Mouse (Mus musculus) left cerebral cortex, adult 18-20 months (tissue): Measurements from ENCODE around the gene Mum1. TPM values are rescaled to one million over a fixed set of nuclear protein-coding genes. Genes with fewer than 3 reads are reported as not detected.

Source experiments
- DNase-seq, 2 experiments: peaks; one replicate each; pipeline ENCODE4 v3.0.0; 2021 to 2022; ENCODE audit warnings: low spot score in 2 of 2, mixed read lengths in 1 of 2
- total RNA-seq, 2 experiments: library from RNA; stranded (reverse); gene quantifications; 2 replicates each; pipeline ENCODE4 v1.2.3; 2021

The Mum1 gene
- total RNA-seq, 2 experiments from 2014 or later: 32.2 to 39.3 TPM

DNA sequence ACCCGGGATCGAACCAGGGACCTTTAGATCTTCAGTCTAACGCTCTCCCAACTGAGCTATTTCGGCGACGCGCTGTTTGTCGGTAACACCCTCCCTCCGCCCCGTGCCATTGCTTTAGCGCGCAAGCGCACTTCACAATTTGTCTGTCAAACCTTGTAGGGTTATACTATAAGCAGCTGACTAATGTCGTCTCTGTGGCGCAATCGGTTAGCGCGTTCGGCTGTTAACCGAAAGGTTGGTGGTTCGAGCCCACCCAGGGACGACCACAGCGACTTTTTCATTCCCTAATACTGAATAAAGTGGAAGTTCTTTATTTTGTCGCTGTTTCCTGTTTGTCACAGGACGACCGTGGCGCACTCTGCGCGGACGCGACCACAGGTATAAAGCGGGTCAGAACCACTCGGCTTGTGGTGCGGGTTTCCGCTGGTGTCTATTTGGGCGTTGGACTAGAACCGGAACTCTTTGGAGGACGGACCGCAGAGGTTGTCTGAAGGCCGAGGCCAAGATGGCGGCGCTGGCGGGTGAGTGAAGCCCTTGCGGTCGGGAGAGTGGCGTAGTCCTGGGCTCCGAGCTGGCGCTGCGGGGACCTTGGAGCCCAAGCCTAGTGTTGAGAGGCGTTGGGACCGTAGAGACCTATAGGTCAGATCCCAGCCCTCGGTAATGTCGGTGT is 22.9 kb downstream of the Mum1 start, which contains the start of gene Ndufs7:
Ndufs7 (plus strand) TSS at position 151 of the 670 bp plus-strand sequence.
- peak; percentile 94 to 95 for DNase-seq

DNA sequence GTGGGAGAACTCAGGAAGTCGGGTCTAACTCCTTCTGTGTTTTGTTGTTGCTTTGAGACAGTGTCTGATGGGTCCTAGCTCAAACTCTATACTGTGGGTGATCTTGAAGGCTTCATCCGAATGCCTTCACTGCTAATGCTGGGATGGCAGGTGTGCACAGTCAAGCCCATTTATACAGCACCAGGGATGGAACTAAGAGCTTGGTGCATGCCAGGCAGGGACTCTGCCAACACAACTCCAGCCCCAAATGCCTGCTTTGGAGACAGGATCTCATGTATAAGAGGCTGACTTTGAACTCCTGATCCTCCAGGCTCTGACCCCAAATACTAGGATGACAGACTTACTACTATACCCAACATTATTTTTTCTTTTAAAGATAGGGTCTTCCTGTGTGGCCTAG is 23.8 kb downstream of the Mum1 start:
- DNase-seq: no peak

DNA sequence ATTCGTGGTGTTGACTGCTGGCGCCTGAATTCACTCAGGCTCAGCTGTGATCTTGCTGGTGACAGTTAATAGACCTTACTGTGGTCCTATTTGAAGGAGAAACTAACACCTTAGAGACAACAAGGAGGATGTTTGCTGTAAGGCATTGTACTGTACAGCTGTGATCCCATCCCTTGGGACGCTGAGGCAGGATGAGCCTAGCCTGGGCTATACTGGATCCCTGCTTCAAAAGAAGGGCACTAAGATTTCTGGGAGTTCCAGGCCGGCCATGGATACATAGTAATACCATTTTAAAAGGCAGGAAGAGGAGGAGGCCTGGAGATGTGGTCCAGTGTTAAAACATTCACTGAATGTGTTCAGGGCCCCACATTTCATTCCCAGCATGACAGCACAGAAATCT is 24.3 kb downstream of the Mum1 start:
- no peak for DNase-seq

DNA sequence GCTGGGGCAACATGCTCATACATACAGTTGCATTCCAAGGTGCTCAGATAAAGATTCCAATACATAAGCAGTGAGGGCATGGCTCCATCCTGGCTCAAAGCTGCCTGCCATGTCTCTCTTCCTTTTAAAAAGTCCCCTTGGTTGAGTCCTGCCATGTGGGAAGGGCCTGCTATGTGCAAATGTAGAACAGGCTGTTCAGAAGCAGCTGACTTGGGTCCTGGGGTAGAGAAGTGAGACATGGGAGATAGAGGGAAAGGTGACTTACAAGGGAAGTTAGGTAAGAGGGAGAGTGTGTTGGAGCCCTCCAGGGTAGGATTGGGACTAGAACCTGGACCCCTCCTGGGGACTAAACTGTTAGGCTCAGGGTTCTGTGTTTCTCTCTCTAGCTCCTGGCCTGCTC is 25.8 kb downstream of the Mum1 start:
- DNase-seq: no peak

DNA sequence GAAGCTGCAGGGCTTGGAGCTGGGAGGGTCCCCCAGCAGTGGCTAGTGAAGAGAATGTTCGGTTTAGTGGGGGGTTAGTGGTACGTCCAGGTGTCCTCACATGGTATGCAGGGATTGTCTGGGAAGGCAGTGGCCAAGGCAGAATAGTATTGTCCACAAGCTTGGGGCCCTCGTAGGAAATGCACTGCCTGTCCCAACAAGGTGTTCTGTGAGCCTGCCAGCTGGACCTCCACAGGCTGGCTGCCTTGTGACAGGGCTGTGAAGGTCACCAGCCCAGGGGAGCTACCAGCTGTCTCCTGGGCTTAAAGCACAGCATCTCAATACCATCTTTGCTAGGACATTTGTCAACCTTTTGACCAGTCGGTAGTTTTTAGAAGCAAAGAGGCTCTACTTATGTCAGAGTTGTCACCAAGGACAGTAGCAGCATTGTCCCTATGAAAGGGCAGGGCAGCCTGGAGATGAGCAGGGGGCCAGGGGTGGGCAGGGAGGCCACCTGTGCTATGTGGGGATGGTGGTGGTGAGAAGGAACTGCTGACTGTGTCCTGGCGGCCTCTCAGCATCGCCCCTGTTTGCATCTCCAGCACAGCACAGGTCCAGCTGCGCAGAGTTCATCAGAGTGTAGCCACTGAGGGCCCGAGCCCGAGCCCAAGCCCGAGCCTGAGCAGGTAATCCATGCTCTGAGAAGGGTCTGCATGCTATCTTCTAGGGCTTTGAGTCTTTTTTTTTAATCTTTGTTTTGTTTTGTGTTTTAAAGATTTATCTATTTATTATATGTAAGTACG is 26.4 kb downstream of the Mum1 start:
- no peak for DNase-seq

DNA sequence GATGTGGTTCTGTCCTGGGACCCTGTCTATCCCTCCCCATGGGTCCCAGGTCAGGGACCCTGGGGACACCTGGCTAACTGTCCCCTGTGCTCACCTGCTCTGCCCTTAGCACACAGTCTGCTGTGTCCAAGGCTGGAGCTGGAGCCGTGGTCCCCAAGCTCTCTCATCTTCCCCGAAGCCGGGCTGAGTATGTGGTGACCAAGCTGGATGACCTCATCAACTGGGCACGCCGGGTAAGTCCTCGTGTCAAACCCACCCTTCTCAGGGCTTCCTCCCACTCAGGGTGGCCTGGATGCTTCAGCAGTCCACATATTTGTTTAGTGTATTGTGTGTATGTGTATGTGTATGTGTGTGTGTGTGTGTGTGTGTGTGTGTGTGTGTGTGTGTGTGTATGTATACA is 27.3 kb downstream of the Mum1 start:
- no peak for DNase-seq

DNA sequence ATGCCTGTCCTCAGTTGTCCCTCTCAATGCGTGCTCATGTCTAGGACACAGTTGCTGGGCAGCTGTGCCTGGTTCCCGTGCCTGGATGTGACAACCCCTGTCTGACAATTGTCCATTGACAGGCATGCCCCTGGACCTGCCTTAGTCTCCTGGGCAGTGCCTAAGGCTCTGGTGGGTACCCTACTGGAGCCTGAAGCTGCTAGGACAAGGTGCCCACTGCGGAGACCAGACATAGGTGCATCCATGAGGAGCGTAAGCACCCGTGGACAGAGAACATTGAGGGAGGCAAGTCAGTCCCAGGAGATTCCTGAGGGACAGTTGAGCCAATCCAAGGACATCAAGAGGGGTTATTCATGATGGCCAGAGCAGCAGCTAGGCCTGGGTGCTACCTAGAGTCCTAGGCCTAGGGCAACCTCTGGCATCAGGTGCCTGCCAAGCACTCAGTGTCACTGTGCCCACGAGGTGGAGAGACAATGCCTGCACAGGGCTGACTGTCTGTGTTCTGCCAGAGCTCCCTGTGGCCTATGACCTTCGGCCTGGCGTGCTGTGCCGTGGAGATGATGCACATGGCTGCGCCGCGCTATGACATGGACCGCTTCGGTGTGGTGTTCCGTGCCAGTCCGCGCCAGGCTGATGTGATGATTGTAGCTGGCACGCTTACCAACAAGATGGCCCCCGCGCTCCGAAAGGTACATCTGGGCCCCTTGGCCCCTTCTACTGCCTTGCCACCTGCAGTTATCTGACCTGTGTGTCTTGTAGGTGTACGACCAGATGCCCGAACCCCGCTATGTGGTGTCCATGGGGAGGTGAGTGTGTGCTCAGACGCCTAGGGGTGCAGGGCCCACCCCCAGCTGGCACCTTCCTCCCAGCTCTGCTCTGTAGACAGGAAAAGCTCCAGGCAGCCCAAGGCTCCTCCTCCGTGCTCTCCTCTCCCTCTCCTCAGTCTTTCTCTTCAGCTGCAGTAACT is 28.4 kb downstream of the Mum1 start:
- no peak for DNase-seq

DNA sequence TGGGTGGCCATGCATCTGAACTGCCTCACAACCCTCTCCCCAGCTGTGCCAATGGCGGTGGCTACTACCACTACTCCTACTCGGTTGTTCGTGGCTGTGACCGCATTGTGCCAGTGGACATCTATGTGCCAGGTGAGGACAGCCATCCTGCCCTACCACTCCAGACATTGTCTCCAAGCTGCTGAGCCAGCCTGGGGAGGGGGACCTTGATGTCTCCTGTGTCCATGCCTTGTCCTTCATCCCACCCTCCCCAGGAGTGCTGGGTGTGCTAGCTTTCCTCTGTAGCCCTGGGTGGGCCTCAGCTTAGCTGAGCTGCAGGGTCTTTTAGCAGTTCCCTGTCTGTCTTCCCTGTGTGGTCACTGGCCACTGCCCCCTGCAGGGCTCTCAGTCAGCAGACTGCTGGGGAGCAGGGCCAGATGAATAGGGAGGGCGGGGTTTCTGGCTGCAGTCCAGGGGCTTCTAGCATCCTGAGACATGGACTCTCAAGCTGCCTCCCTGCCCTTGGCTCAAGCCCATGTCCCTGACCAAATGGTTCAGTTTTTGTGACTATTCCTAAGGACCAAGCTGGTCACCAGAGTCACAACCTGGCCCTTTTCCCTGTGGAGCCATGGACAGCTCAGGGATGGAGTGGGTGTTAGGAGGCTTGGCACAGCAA is 29.8 kb downstream of the Mum1 start:
- DNase-seq: no peak

DNA sequence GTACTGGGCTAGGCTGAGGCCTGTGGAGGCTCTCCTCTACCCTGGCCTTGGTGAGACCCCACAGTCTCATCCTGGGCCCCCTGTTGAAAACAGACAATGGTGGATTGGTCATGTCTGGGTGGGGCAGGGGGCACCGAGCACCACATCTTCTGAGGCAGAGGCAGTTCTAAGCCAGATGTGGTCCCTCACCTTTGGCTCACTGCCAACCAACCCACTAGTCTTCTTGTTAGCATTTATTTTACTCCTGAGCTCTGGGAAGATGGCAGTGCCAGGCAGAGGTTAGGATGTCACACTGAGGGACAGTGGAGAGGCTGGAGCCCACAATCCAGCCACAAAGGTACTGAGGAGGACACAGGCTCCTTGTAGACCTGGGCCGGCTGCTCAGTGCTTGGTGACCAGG is 31.7 kb downstream of the Mum1 start:
- no peak for DNase-seq

DNA sequence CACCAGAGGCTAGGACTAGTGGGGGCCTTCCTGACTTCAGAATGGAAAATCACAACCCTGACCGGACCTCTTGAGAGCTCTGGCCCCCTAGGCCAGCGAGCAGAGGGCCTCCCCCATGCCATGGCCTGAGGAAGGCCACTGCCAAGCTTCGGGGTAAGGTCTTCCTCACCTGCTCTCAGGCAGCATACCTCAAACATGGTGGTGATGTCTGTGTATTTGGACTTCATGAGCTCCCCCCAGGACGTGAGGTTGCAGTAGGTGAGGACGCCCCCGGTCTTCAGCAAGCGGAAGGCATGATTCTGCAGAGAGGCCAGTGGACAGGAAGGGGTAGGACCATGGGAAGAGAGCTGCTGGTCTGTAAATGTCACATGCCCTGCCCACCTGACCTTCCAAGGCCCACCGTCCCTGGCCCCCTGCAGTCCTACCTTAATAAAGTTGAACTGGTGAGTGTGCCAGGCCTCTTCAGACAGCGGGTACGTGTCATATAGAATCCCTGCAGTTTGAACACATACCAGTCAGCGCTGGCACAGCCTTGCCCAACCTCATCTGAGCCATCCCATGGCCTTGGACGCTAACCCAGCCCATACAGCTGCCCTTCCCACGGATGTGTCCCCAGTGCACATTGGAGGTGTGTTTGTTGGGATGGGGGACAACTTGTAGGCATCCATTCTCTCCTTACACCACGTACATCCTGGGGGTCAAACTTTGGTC is 32.7 kb downstream of the Mum1 start:
- no peak for DNase-seq

DNA sequence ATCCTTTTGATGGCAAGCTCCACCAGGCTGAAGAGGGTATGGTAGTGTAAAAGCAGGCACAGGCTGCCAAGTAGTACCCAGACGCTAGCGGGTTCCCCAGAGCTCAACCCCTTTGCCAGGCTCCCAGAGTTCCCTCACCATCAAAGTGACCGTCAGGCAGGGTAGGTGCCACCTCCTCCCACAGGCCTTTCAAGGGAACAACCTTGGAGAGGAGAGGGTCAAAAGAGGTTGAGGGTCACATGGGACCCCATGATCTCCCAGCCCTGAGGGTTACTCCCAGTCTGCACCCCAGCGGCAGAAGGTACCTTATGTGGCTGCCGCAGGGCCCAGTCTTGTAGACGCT is 33.2 kb downstream of the Mum1 start:
- DNase-seq: no peak

DNA sequence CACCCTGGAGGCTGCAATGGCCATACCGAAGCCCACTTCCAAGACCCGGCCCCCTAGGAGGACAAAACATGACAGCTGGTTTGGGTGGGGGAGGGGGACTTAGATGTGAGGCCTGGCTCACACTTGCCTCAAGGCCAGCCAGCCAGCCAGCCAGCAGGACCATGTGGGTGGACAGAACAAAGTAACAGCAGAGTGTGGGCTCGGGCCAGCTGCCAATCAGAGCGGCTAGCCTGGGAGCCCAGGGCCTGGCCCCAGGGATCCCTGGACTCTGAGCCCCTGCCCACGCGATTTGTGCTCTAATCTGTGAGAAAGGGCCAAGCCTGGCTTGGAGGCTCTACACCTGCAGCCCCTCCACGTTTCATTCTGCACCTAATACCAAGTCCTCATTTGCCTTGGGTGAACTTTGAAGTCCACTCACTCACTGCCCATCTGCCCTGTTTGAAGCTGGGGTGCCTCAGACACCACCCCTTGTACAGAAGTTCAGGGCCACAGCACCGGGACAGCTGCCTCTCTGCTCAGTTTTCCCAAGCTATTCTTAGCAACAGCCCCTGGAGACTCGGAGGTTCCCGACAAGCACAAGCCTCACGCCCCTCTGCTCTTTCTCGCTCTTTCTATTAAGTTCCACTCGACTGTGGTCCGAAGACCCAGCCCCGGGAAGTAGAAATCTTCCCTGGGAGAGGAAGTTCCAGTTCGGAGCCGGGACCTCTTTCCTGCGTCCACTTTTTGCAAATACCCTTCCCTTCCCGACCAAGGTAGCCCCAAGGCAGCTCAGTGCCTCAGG is 33.8 kb downstream of the Mum1 start:
- peak; percentile 69 to 78 for DNase-seq

DNA sequence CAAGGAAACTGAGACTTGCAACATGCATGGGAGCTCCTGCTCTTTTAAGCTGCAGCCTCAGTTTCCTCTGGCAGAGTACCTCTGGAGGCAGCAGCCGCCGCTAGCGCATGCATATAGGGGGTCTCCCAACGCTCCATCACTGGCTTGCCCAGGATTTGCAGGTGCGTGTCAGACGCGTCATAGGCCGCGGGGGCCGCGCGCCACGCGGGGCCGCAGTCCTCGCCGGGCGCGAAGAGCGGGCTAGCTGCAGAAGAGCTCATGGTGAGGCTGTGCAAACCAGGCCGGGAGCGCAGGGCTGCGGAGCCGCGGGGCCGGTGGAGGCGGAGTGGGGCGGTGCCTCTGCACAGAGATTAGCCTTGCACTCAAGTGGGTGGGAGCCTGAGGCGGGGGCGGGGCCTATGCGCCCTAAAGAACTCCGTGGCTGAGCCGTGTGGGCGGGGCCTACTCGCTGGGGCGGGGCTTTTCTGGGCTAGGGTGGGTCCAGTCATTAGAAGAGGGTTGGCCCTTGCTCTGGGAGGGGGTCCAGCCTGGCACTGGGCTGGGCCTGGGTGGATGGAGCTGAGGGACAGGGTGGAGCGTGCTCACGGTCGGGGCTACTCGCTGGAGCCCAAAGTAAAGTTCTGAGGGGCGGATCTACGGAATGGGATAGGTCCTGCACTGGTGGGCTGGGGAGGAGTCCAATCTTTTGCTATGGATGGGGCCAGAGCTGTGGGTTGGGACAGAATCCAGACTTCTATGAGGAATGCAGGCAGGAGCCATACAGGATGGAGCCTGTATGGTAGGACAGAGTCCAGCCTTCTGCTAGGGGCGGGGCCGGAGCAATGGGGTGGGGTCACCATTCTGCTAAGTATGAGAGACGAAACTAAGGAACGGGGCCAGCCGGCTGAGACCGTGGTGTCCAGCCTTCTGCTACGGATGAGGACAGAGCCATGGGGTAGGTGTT is 34.7 kb downstream of the Mum1 start, which contains the start of the genes Gamt and Dazap1:
Gamt (minus strand) TSS at position 371 of the 943 bp plus-strand sequence.
Dazap1 (plus strand) TSS at position 845 of the 943 bp plus-strand sequence.
- peak; percentile 89 to 91 for DNase-seq

DNA sequence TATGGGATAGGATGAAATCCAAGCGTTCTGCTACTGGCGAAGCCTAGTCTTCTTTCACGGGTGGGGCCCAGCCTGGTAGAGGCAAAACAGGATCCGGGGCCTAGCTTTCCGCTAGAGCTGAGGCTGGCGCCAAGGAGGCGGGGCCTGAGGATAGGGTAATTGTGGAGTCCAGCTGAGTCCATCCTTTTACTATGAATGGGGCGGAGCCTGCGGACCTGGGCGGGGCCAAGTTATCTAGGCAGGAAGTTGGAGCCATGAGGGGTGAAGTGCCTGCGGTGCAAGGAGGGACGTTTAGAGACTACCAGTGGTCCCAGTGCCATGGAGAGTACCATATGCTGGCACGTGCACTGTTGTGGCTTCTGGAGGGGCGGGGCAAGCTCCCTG is 35.3 kb downstream of the Mum1 start:
- DNase-seq: peak; percentile 84 to 86

DNA sequence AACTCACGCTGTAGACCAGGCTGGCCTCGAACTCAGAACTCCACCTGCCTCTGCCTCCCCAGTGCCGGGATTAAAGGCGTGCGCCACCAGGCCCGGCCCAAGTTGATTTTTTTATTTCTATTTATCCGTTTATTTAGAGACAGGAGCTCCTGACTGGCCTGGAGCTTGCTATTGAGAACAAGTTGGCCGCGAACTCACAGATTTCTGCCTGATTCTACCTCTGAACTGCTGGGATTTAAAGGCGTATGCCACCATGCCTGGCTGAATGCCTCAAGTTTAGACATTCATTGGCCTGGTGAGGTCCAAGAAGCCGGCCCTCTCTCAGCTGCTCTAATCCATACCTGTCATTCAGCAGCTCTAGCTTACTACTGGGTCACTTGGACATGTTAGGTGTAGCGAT is 35.9 kb downstream of the Mum1 start:
- no peak for DNase-seq

DNA sequence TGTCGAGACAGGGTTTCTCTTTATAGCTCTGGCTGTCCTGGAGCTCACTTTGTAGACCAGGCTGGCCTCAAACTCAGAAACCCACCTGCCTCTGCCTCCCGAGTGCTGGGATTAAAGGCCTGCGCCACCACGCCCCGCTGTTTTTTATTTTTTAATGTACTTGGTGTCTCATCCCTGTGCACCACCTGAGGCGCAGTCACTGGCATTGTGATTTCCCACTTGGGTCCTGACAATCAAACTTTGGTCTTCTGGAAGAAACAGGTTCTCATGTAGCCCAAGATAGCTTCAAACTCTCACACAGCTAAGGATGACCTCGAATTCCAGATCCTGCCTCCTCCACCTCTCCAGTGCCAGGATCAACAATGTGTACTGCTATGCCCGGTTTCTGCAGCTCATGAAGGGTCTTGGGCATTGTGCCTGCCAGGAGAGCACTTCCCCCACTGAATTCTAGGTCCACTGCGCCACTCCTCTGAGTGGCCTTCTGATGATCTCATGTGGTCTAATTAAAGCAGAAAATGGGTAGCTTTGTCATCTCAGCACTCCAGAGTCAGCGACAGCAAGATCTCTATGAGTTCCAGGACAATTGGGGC is 36.6 kb downstream of the Mum1 start:
- no peak for DNase-seq

DNA sequence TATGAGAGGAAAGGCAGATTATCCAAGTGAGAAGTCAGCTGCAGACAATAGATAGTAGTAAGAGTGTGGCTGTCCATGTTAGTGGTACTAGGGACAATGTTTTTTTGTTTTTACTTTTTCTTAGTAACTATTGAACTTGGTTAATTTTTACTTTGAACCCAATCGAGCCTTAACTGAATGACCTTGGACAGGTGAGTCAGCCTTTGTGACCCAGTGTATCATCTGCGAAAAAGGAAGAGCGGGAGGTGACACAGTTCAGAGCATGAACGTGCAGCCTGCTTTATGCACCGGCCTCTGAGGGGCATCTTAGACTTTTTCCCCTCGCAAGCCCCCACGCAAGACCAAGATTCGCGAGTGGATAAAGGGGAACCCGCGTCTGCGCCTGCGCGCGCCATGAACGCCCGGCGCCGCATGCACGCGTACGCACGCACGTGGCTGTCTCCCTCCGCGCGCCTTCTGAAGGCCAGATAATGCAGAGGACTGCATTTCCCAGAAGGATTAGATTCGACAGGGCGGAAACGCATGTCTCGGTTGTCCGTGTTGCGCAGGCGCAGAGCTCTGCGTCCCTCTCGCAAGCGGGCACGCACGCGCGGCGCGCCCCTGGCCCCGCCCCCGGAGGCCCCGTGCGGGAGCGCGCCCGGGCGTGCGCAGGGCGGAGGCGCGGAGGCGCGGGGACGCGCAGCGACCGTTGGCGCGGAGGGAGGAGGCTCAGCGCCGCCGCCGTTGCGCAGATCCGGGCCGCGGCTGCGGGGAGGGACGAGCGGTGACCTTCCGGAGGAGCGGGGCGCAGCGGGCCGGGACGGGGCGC is 38.3 kb downstream of the Mum1 start:
- peak; percentile 98 to 99 for DNase-seq
